Mouse (Mus musculus): ENCODE measurements around the gene Lgals9. TPM values are rescaled to one million over a fixed set of nuclear protein-coding genes. Genes with fewer than 3 reads are reported as not detected.

Gene Lgals9
- 64.8 and 69.1 TPM in 2 replicates for polyA plus RNA-seq (2015; fragmentation: Nextera tagmentation; extraction: Ambion mirVana)

GRCm38 (mm10) chr11:78984483-78985177 is at the start of gene Lgals9:
Gene Lgals9, minus strand, starts transcription at chr11:78984946.
- peak; percentile 65 for ATAC-seq (ENCODE audit: low read depth)
- peak within 1 kb of the TSS; percentile 80 for H3K27ac ChIP-seq
- 11% methylated on average over 10 of the region's 10 CpGs for WGBS (ENCODE audit: insufficient replicate concordance)
- no peaks in the 10 kb centered on the region for H3K27me3 ChIP-seq
- peak within 1 kb of the TSS; percentile 60 for H3K4me2 ChIP-seq
- 0 out of 2 replicates have a peak, but pooled peaks cover 2% of the 10 kb centered on the region for H3K9me3 ChIP-seq (replicated peaks)
- peaks cover 54% of the 10 kb centered on the region for H3K4me1 ChIP-seq (replicated peaks)
- peak within 1 kb of the TSS; percentile 50 for H3K4me3 ChIP-seq (replicated peaks)
- DNase-seq: peak; percentile 29
- H3K36me3 ChIP-seq: no peaks in the 10 kb centered on the region
- peak within 1 kb of the TSS; percentile 56 for H3K9ac ChIP-seq

GRCm38 (mm10) chr11:79033636-79034035 is 48.9 kb upstream of the Lgals9 start:
- no peak overlapping the region for H3K27ac ChIP-seq
- 20% methylated on average over 11 of the region's 11 CpGs for WGBS (ENCODE audit: insufficient replicate concordance)
- no peak overlapping the region for H3K9ac ChIP-seq
- no peaks in the 10 kb centered on the region for H3K36me3 ChIP-seq
- no peak overlapping the region for H3K4me2 ChIP-seq
- no peaks in the 10 kb centered on the region for H3K27me3 ChIP-seq
- DNase-seq: no peak
- ATAC-seq (ENCODE audit: low read depth): no peak
- no peak overlapping the region for H3K4me3 ChIP-seq (replicated peaks)
- peaks cover 29% of the 10 kb centered on the region for H3K4me1 ChIP-seq (replicated peaks)
- H3K9me3 ChIP-seq (replicated peaks): no peaks in the 10 kb centered on the region

GRCm38 (mm10) chr11:79033021-79033420 is 48.3 kb upstream of the Lgals9 start:
- peaks cover 2% of the 10 kb centered on the region; the same call in 1 of the 2 replicates for H3K36me3 ChIP-seq
- no peak for ATAC-seq (ENCODE audit: low read depth)
- WGBS (ENCODE audit: insufficient replicate concordance): 67% methylated on average over 12 of the region's 12 CpGs

GRCm38 (mm10) chr11:79031452-79031746 is 46.7 kb upstream of the Lgals9 start:
- no peak overlapping the region for H3K4me2 ChIP-seq
- H3K4me1 ChIP-seq (replicated peaks): peaks cover 14% of the 10 kb centered on the region
- no peaks in the 10 kb centered on the region for H3K9me3 ChIP-seq (replicated peaks)
- peaks cover 13% of the 10 kb centered on the region for H3K36me3 ChIP-seq
- no peak overlapping the region for H3K9ac ChIP-seq
- ATAC-seq (ENCODE audit: low read depth) (no peak), DNase-seq (no peak)
- WGBS (ENCODE audit: insufficient replicate concordance): 72% methylated on average over 5 of the region's 5 CpGs
- no peak overlapping the region for H3K4me3 ChIP-seq (replicated peaks)
- H3K27ac ChIP-seq: no peak overlapping the region
- no peaks in the 10 kb centered on the region for H3K27me3 ChIP-seq

More at GRCm38 (mm10) chr11:79033021-79033420, 48.3 kb upstream of the Lgals9 start:
- Histone ChIP-seq H3K27me3 (no peaks in the 10 kb centered on the region), H3K27ac (no peak overlapping the region), H3K4me3 (replicated peaks) (no peak overlapping the region), H3K9me3 (replicated peaks) (no peaks in the 10 kb centered on the region), H3K4me1 (replicated peaks) (peaks cover 27% of the 10 kb centered on the region), H3K4me2 (no peak overlapping the region), H3K9ac (no peak overlapping the region)
- no peak for DNase-seq

DNA sequence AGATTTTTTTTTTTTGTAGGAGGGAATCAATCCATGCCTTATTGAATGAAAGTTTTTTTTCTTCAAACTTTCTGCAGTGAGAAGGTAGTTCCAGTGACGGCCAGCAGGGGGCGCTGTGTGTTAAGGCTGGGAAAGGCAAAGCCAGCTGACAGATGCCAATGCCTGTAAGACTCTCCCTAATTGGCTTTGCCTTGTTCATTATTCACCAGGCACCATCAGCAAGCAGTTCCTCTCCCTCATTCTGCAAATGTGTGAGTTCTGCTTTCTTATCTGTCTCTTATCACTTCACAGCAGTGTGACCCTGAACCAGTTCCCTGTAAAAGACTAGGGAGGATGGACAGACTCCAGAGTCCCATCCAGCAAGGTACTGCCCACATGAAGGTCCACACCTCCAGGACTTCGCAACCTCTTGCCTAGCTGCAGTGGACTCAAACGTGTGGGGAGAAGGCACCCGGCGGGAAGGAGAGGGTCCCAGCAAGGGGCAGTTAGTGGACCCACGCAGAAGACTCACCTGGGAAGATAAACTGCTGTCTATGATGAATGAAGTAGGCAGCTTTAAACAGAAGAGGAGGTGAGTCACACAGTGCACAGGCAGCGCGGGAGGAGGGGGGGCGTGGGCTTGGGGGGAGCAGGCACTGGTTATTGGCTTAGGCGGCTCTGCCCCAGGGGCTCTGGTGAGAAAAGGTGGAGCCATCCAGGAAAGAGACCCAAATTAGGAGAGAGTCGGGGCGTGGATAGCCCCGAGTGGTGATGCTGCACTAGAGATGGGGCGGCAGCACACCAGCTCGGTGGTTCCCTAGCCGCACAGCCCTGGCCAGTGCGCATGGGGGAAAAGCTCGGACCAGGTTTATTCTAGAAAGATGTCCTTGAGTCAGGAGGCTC is 46.1 kb upstream of the Lgals9 start:
- Histone ChIP-seq H3K9ac (no peak overlapping the region), H3K4me1 (replicated peaks) (peaks cover 11% of the 10 kb centered on the region), H3K4me3 (replicated peaks) (no peak overlapping the region), H3K4me2 (no peak overlapping the region), H3K27me3 (no peaks in the 10 kb centered on the region), H3K27ac (no peak overlapping the region), H3K9me3 (replicated peaks) (no peaks in the 10 kb centered on the region), H3K36me3 (peaks cover 17% of the 10 kb centered on the region)
- DNase-seq (peak; percentile 63), ATAC-seq (ENCODE audit: low read depth) (peak; percentile 19; the same call in 1 of the 2 replicates)
- 40% methylated on average over 19 of the region's 19 CpGs for WGBS (ENCODE audit: insufficient replicate concordance)

GRCm38 (mm10) chr11:79023751-79024150 is 39.0 kb upstream of the Lgals9 start:
- Histone ChIP-seq H3K36me3 (peaks cover 33% of the 10 kb centered on the region), H3K9me3 (replicated peaks) (no peaks in the 10 kb centered on the region), H3K4me3 (replicated peaks) (no peak overlapping the region), H3K27me3 (no peaks in the 10 kb centered on the region), H3K27ac (peak overlapping the region; percentile 48), H3K9ac (no peak overlapping the region), H3K4me1 (replicated peaks) (peaks cover 26% of the 10 kb centered on the region), H3K4me2 (peak overlapping the region; percentile 34; the same call in 1 of the 2 replicates)
- 27% methylated on average over 6 of the region's 6 CpGs for WGBS (ENCODE audit: insufficient replicate concordance)
- ATAC-seq (ENCODE audit: low read depth) (no peak), DNase-seq (no peak)

- no peak for ATAC-seq (ENCODE audit: low read depth)
- Histone ChIP-seq H3K9me3 (replicated peaks) (no peaks in the 10 kb centered on the region), H3K27ac (peak overlapping the region; percentile 75), H3K4me1 (replicated peaks) (peaks cover 26% of the 10 kb centered on the region), H3K27me3 (no peaks in the 10 kb centered on the region), H3K4me2 (peak overlapping the region; percentile 34), H3K36me3 (peaks cover 37% of the 10 kb centered on the region), H3K9ac (no peak overlapping the region), H3K4me3 (replicated peaks) (no peak overlapping the region)
- 11% methylated on average over 7 of the region's 7 CpGs for WGBS (ENCODE audit: insufficient replicate concordance)
- no peak for DNase-seq
Measured at GRCm38 (mm10) chr11:79023342-79023741, 38.6 kb upstream of the Lgals9 start.

DNA sequence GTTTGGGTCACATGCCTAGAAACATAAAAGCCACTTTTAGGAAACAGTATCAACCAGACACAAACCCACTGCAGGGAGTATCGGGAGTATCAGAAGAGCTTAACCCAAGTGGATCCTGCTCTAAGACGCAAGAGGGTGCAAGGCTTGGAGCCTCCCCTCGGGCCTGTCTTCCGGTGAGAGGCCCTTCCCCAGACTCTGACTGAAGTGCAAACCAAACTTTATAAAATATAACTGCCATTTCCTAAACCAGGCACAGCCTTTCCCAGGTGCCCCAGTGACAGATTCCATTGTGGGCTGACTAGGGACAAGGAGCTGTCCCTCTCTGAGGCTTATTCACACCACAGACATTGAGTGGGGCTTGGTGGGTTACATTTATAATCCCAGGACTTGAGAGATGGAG is 38.1 kb upstream of the Lgals9 start:
- peak overlapping the region; percentile 34 for H3K4me2 ChIP-seq
- H3K27ac ChIP-seq: peak overlapping the region; percentile 75
- H3K4me1 ChIP-seq (replicated peaks): peaks cover 26% of the 10 kb centered on the region
- H3K27me3 ChIP-seq: no peaks in the 10 kb centered on the region
- DNase-seq (no peak), ATAC-seq (ENCODE audit: low read depth) (no peak)
- peaks cover 36% of the 10 kb centered on the region for H3K36me3 ChIP-seq
- 23% methylated on average over 4 of the region's 4 CpGs for WGBS (ENCODE audit: insufficient replicate concordance)
- no peaks in the 10 kb centered on the region for H3K9me3 ChIP-seq (replicated peaks)
- H3K4me3 ChIP-seq (replicated peaks): no peak overlapping the region
- no peak overlapping the region for H3K9ac ChIP-seq

DNA sequence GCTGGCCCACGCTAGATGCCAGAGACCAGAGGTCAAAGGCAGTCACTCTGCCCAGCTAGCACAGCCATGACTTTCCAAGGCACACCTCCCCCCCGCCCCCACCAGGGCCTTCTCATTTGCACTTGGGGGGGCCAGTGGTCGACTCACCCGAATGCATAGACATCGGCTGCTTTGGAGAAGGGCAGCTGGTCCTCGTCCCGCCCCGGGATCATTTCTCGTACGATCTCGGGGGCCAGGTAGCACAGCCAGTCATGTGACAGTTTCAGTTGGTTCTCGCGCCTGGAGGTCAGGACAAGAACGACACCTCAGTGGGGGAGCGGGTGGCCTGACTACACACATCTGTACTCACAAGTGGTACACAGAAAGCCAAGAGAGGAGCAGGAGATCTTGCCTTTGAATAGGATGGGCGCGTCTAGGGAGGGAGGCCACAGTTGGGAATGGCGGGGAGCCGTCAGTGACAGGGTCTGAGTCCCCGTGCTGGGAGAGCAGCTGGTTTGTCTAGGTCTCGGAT is 35.8 kb upstream of the Lgals9 start:
- no peaks in the 10 kb centered on the region for H3K27me3 ChIP-seq
- WGBS (ENCODE audit: insufficient replicate concordance): 75% methylated on average over 21 of the region's 21 CpGs
- H3K36me3 ChIP-seq: peaks cover 25% of the 10 kb centered on the region
- no peaks in the 10 kb centered on the region for H3K9me3 ChIP-seq (replicated peaks)
- no peak overlapping the region for H3K4me2 ChIP-seq
- H3K27ac ChIP-seq: no peak overlapping the region
- DNase-seq: no peak
- H3K9ac ChIP-seq: no peak overlapping the region
- H3K4me1 ChIP-seq (replicated peaks): peaks cover 29% of the 10 kb centered on the region
- ATAC-seq (ENCODE audit: low read depth): no peak
- no peak overlapping the region for H3K4me3 ChIP-seq (replicated peaks)

- Histone ChIP-seq H3K9ac (no peak overlapping the region), H3K4me3 (replicated peaks) (no peak overlapping the region), H3K27ac (no peak overlapping the region), H3K36me3 (peaks cover 25% of the 10 kb centered on the region), H3K9me3 (replicated peaks) (no peaks in the 10 kb centered on the region), H3K4me2 (no peak overlapping the region), H3K4me1 (replicated peaks) (peaks cover 35% of the 10 kb centered on the region), H3K27me3 (no peaks in the 10 kb centered on the region)
- ATAC-seq (ENCODE audit: low read depth): no peak
- WGBS (ENCODE audit: insufficient replicate concordance): 60% methylated on average over 17 of the region's 17 CpGs
- DNase-seq: peak; percentile 28
Measured at GRCm38 (mm10) chr11:79019839-79020534, 35.2 kb upstream of the Lgals9 start.
